8 mouse cellular contexts compared by ENCODE assay signal in genomic region chr7:29170066-29170754, GRCm38 (mm10). TPM values are rescaled to one million over a fixed set of nuclear protein-coding genes. Genes with fewer than 3 reads are reported as not detected.
DNase-seq lines count a peak whose midpoint lies in the region; ATAC-seq and TF ChIP-seq lines count a peak whose summit lies in the region.

TSS of gene Ggn (plus strand) at chr7:29170210.
TSS of gene Spred3 (minus strand) at chr7:29170411.

- peaks cover 13% of the 10 kb centered on the region; the same call in 1 of the 2 replicates for H3K4me1 ChIP-seq in forebrain, postnatal 0 days (ENCODE audit: insufficient read depth)

- no peak for TF ChIP-seq CTCF in forebrain, postnatal 0 days (IDR thresholded peaks at IDR 0.05; ENCODE audit: low read depth)

- peak within 1 kb of the TSS; percentile 72 for H3K9ac ChIP-seq in forebrain, postnatal 0 days

- H3K27ac ChIP-seq in forebrain, postnatal 0 days (ENCODE audit: low read depth, low read length): peak within 1 kb of the TSS; percentile 81

- H3K27me3 ChIP-seq in forebrain, postnatal 0 days (ENCODE audit: insufficient read depth, low read length): peaks cover 39% of the 10 kb centered on the region

- WGBS in forebrain, postnatal 0 days: 1% methylated on average over 30 of the region's 30 CpGs

- peak within 1 kb of the TSS; percentile 59 for H3K4me2 ChIP-seq in forebrain, postnatal 0 days (ENCODE audit: low read depth)

- peak within 1 kb of the TSS; percentile 75 for H3K4me3 ChIP-seq in forebrain, postnatal 0 days (ENCODE audit: low read depth, low read length)

- H3K9me3 ChIP-seq in forebrain, postnatal 0 days (ENCODE audit: low read length): no peaks in the 10 kb centered on the region

- DNase-seq in left cerebral cortex, postnatal 25 days (ENCODE audit: low spot score in 2 of 2): peak; percentile 45 to 67
- DNase-seq in left cerebral cortex, adult 11 months (ENCODE audit: low spot score): no peak
- peak; percentile 79 for DNase-seq in cerebellum, adult 9-10 months
- peak; percentile 50 for DNase-seq in forebrain, postnatal 0 days
- DNase-seq in left cerebral cortex, postnatal 4 days: peak; percentile 61
- DNase-seq in right cerebral cortex, postnatal 25 days: peak; percentile 48

- peaks cover 28% of the 10 kb centered on the region for H3K36me3 ChIP-seq in forebrain, postnatal 0 days (ENCODE audit: insufficient read depth)

- peak; percentile 9 for ATAC-seq in forebrain, postnatal 0 days
- peak; percentile 57 to 60 for ATAC-seq in hematopoietic stem cell, adult 5-6 weeks (replicated peaks in 1 of 2; ENCODE audit: insufficient read depth in 1 of 2, low FRiP score in 2 of 2, low TSS enrichment in 1 of 2, low read depth in 1 of 2, poor library complexity in 2 of 2, severe bottlenecking in 2 of 2)
- peak; percentile 75 for ATAC-seq in megakaryocyte-erythroid progenitor cell, adult 5-6 weeks (replicated peaks; ENCODE audit: low FRiP score, low TSS enrichment, poor library complexity, severe bottlenecking)

- intact Hi-C loops in left cerebral cortex, postnatal 25 days (cut with DNase I): loop anchor here (10.0 kb wide), 1 partner anchor 125 kb away; no protein-coding TSS in a partner anchor
- intact Hi-C loops in left cerebral cortex, postnatal 4 days (cut with DNase I): loop anchor here (5.0 kb wide), 1 partner anchor 132 kb away; the partner anchor contains the start of gene Dpf1

RNA-seq across cellular contexts. Expression of gene Ggn, which starts in this region (rescaled TPM):
- 1 to 10 TPM; 1.0 to 1.1 TPM for total RNA-seq in left cerebral cortex, postnatal 25 days (2021)
- total RNA-seq in forebrain, postnatal 0 days (2014; rRNA removed): 0.67 and 0.77 TPM in 2 replicates
- polyA plus RNA-seq in forebrain, postnatal 0 days (2015; fragmentation: Nextera tagmentation; extraction: Ambion mirVana): 0.39 and 0.40 TPM in 2 replicates
- 0.63 and 1.5 TPM in 2 replicates for total RNA-seq in hematopoietic stem cell, adult 5-6 weeks (2017)
- total RNA-seq in left cerebral cortex, postnatal 4 days (2021): 1 to 10 TPM in 1 of 2 experiments, under 1 TPM in 1; 0.58 to 1.1 TPM
- not detected in 2 replicates for total RNA-seq in megakaryocyte-erythroid progenitor cell, adult 5-6 weeks (2014; fragmentation: Nextera tagmentation)
- total RNA-seq in megakaryocyte-erythroid progenitor cell, adult 5-6 weeks (2017): 0.30 TPM in 1 of 2 replicates, not detected in the other

RNA-seq across cellular contexts. Expression of gene Spred3, which starts in this region (rescaled TPM):
- total RNA-seq in left cerebral cortex, postnatal 25 days (2021): 10 to 100 TPM; 52.3 to 57.9 TPM
- total RNA-seq in forebrain, postnatal 0 days (2014; rRNA removed): 19.0 and 29.0 TPM in 2 replicates
- 4.7 and 6.8 TPM in 2 replicates for polyA plus RNA-seq in forebrain, postnatal 0 days (2015; fragmentation: Nextera tagmentation; extraction: Ambion mirVana)
- total RNA-seq in hematopoietic stem cell, adult 5-6 weeks (2017): 5.3 and 5.6 TPM in 2 replicates
- total RNA-seq in left cerebral cortex, postnatal 4 days (2021): 10 to 100 TPM; 29.4 to 32.3 TPM
- total RNA-seq in megakaryocyte-erythroid progenitor cell, adult 5-6 weeks (2014; fragmentation: Nextera tagmentation): 0.42 and 2.2 TPM in 2 replicates
- 0.99 and 1.8 TPM in 2 replicates for total RNA-seq in megakaryocyte-erythroid progenitor cell, adult 5-6 weeks (2017)

Comparison
In these comparisons a context has a peak if more than half of its experiments do, and no peak if none do; other contexts are left out.
1. ATAC-seq: peak in every context shown above with its lines; median percentile 75 in megakaryocyte-erythroid progenitor cell, adult 5-6 weeks; 58 in hematopoietic stem cell, adult 5-6 weeks; 9 in forebrain, postnatal 0 days.